Mouse (Mus musculus): ENCODE measurements around the gene Mical3. TPM values are rescaled to one million over a fixed set of nuclear protein-coding genes. Genes with fewer than 3 reads are reported as not detected.

Mical3 gene
- polyA plus RNA-seq (2014; fragmentation: Nextera tagmentation; extraction: Ambion mirVana): 11.1 and 13.3 TPM in 2 replicates

GRCm38 (mm10) chr6:121130773-121131172 lies at the start of gene Mical3:
Gene Mical3, minus strand, starts transcription at chr6:121130999.
- DNase-seq (ENCODE audit: low spot score): peak; percentile 71
- no peaks in the 10 kb centered on the region for H3K9me3 ChIP-seq (replicated peaks; ENCODE audit: control insufficient read depth, low read length)
- peak; percentile 57; the same call in 1 of the 2 replicates for ATAC-seq (replicated peaks; ENCODE audit: insufficient number of reproducible peaks, low FRiP score, low TSS enrichment, low read depth)
- peaks cover 3% of the 10 kb centered on the region; the same call in 1 of the 2 replicates for H3K4me1 ChIP-seq (ENCODE audit: control insufficient read depth, insufficient read depth, low read length)
- H3K9ac ChIP-seq (replicated peaks; ENCODE audit: low read length): peak within 1 kb of the TSS; percentile 54
- H3K4me3 ChIP-seq (ENCODE audit: low read depth, low read length): peak within 1 kb of the TSS; percentile 34
- under 1% methylated on average over 17 of the region's 17 CpGs for WGBS
- no peaks in the 10 kb centered on the region for H3K36me3 ChIP-seq (replicated peaks; ENCODE audit: control insufficient read depth, insufficient read depth, low read depth, low read length)
- H3K27me3 ChIP-seq (ENCODE audit: control insufficient read depth, insufficient read depth, low read length): peaks cover 5% of the 10 kb centered on the region; the same call in 1 of the 2 replicates
- H3K4me2 ChIP-seq (ENCODE audit: low read depth, low read length): peak within 1 kb of the TSS; percentile 56
- H3K27ac ChIP-seq (replicated peaks; ENCODE audit: low read depth, low read length): no peak within 1 kb of the TSS

DNA sequence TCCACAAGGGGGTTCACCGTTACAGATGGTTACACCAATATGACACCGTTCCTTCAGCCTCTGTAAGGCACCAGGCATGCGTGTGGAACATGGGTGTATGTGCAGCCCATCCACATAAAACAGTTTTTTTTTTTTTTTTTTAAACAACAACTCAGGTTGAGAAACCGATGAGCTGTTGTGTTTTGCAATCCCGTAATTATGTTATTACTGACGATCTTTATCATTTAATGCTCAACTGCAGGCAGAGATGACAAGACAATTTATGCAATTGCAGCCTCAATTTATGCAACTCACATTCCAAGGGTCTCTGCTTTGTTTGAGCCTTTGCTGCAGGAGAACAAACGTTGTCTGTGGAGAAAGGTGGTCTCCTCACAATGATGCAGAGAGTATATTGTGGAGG lies 49.0 kb upstream of the Mical3 start:
- no peak overlapping the region for H3K27ac ChIP-seq (replicated peaks; ENCODE audit: low read depth, low read length)
- no peak overlapping the region for H3K4me2 ChIP-seq (ENCODE audit: low read depth, low read length)
- no peak for DNase-seq (ENCODE audit: low spot score)
- H3K27me3 ChIP-seq (ENCODE audit: control insufficient read depth, insufficient read depth, low read length): no peaks in the 10 kb centered on the region
- 72% methylated on average over 7 of the region's 7 CpGs for WGBS
- no peak overlapping the region for H3K9ac ChIP-seq (replicated peaks; ENCODE audit: low read length)
- peaks cover 3% of the 10 kb centered on the region; the same call in 1 of the 2 replicates for H3K4me1 ChIP-seq (ENCODE audit: control insufficient read depth, insufficient read depth, low read length)
- no peak for ATAC-seq (replicated peaks; ENCODE audit: insufficient number of reproducible peaks, low FRiP score, low TSS enrichment, low read depth)
- no peak overlapping the region for H3K4me3 ChIP-seq (ENCODE audit: low read depth, low read length)
- no peaks in the 10 kb centered on the region for H3K9me3 ChIP-seq (replicated peaks; ENCODE audit: control insufficient read depth, low read length)
- no peaks in the 10 kb centered on the region for H3K36me3 ChIP-seq (replicated peaks; ENCODE audit: control insufficient read depth, insufficient read depth, low read depth, low read length)

DNA sequence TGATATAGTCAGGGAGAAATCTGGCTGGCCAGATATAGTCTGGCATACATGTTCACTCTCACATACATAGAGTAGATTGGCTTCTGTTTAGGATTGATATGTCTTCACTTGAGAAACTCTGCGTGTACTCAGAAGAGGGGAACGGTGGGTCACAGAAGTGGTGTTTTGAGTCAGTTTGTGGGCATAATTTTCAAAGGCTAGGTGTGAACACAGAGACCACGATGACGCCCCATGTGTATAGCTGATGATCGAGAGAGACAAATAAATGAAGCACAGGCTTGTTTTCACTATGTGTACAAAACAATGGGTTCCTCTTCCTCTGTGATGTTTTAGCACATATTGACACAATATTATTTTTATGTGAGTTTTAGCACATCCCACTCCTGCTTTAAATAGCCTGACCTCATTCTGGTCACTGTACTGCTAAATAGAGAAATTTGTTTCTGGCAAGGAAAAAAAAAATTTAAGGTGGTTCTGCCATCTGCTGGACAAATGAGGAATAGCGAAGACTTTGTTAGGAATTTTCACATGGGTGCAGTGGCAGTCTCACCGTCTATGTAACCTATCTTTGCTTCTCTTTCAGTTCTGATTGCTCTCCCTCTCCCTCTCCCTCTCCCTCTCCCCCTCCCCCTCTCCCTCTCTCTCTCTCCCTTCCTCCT lies 48.0 kb upstream of the Mical3 start:
- 60% methylated on average over 7 of the region's 7 CpGs for WGBS
- H3K27ac ChIP-seq (replicated peaks; ENCODE audit: low read depth, low read length): no peak overlapping the region
- H3K4me1 ChIP-seq (ENCODE audit: control insufficient read depth, insufficient read depth, low read length): peaks cover 3% of the 10 kb centered on the region; the same call in 1 of the 2 replicates
- DNase-seq (ENCODE audit: low spot score) (peak; percentile 87), ATAC-seq (replicated peaks; ENCODE audit: insufficient number of reproducible peaks, low FRiP score, low TSS enrichment, low read depth) (no peak)
- H3K9ac ChIP-seq (replicated peaks; ENCODE audit: low read length): no peak overlapping the region
- H3K4me2 ChIP-seq (ENCODE audit: low read depth, low read length): no peak overlapping the region
- no peaks in the 10 kb centered on the region for H3K36me3 ChIP-seq (replicated peaks; ENCODE audit: control insufficient read depth, insufficient read depth, low read depth, low read length)
- no peaks in the 10 kb centered on the region for H3K27me3 ChIP-seq (ENCODE audit: control insufficient read depth, insufficient read depth, low read length)
- no peaks in the 10 kb centered on the region for H3K9me3 ChIP-seq (replicated peaks; ENCODE audit: control insufficient read depth, low read length)
- H3K4me3 ChIP-seq (ENCODE audit: low read depth, low read length): no peak overlapping the region

- 83% methylated on average over 7 of the region's 7 CpGs for WGBS
- H3K36me3 ChIP-seq (replicated peaks; ENCODE audit: control insufficient read depth, insufficient read depth, low read depth, low read length): no peaks in the 10 kb centered on the region
- no peak for ATAC-seq (replicated peaks; ENCODE audit: insufficient number of reproducible peaks, low FRiP score, low TSS enrichment, low read depth)
Measured at GRCm38 (mm10) chr6:121177118-121177708, 46.4 kb upstream of the Mical3 start.

GRCm38 (mm10) chr6:121176731-121177098 lies 45.9 kb upstream of the Mical3 start:
- no peak for ATAC-seq (replicated peaks; ENCODE audit: insufficient number of reproducible peaks, low FRiP score, low TSS enrichment, low read depth)
- H3K27ac ChIP-seq (replicated peaks; ENCODE audit: low read depth, low read length): no peak overlapping the region
- 85% methylated on average over 4 of the region's 4 CpGs for WGBS

More at GRCm38 (mm10) chr6:121177118-121177708, 46.4 kb upstream of the Mical3 start:
- Histone ChIP-seq H3K9me3 (replicated peaks; ENCODE audit: control insufficient read depth, low read length) (no peaks in the 10 kb centered on the region), H3K27me3 (ENCODE audit: control insufficient read depth, insufficient read depth, low read length) (no peaks in the 10 kb centered on the region), H3K4me2 (ENCODE audit: low read depth, low read length) (no peak overlapping the region), H3K4me1 (ENCODE audit: control insufficient read depth, insufficient read depth, low read length) (peaks cover 3% of the 10 kb centered on the region; the same call in 1 of the 2 replicates), H3K4me3 (ENCODE audit: low read depth, low read length) (no peak overlapping the region), H3K27ac (replicated peaks; ENCODE audit: low read depth, low read length) (no peak overlapping the region), H3K9ac (replicated peaks; ENCODE audit: low read length) (no peak overlapping the region)
- DNase-seq (ENCODE audit: low spot score): no peak

GRCm38 (mm10) chr6:121176011-121176730 lies 45.4 kb upstream of the Mical3 start:
- no peak overlapping the region for H3K27ac ChIP-seq (replicated peaks; ENCODE audit: low read depth, low read length)
- no peaks in the 10 kb centered on the region for H3K27me3 ChIP-seq (ENCODE audit: control insufficient read depth, insufficient read depth, low read length)
- ATAC-seq (replicated peaks; ENCODE audit: insufficient number of reproducible peaks, low FRiP score, low TSS enrichment, low read depth) (0 out of 2 replicates have a peak, but pooled peaks have one; percentile 32), DNase-seq (ENCODE audit: low spot score) (peak; percentile 46)
- no peaks in the 10 kb centered on the region for H3K9me3 ChIP-seq (replicated peaks; ENCODE audit: control insufficient read depth, low read length)
- WGBS: 46% methylated on average over 14 of the region's 14 CpGs
- peaks cover 3% of the 10 kb centered on the region; the same call in 1 of the 2 replicates for H3K4me1 ChIP-seq (ENCODE audit: control insufficient read depth, insufficient read depth, low read length)
- H3K9ac ChIP-seq (replicated peaks; ENCODE audit: low read length): no peak overlapping the region
- no peak overlapping the region for H3K4me2 ChIP-seq (ENCODE audit: low read depth, low read length)
- no peak overlapping the region for H3K4me3 ChIP-seq (ENCODE audit: low read depth, low read length)
- H3K36me3 ChIP-seq (replicated peaks; ENCODE audit: control insufficient read depth, insufficient read depth, low read depth, low read length): no peaks in the 10 kb centered on the region

More at GRCm38 (mm10) chr6:121176731-121177098, 45.9 kb upstream of the Mical3 start:
- Histone ChIP-seq H3K27me3 (ENCODE audit: control insufficient read depth, insufficient read depth, low read length) (no peaks in the 10 kb centered on the region), H3K4me3 (ENCODE audit: low read depth, low read length) (no peak overlapping the region), H3K4me1 (ENCODE audit: control insufficient read depth, insufficient read depth, low read length) (peaks cover 3% of the 10 kb centered on the region; the same call in 1 of the 2 replicates), H3K4me2 (ENCODE audit: low read depth, low read length) (no peak overlapping the region), H3K36me3 (replicated peaks; ENCODE audit: control insufficient read depth, insufficient read depth, low read depth, low read length) (no peaks in the 10 kb centered on the region), H3K9ac (replicated peaks; ENCODE audit: low read length) (no peak overlapping the region), H3K9me3 (replicated peaks; ENCODE audit: control insufficient read depth, low read length) (no peaks in the 10 kb centered on the region)
- DNase-seq (ENCODE audit: low spot score): no peak

GRCm38 (mm10) chr6:121174761-121175160 lies 44.0 kb upstream of the Mical3 start:
- 93% methylated on average over 6 of the region's 6 CpGs for WGBS
- Histone ChIP-seq H3K27me3 (ENCODE audit: control insufficient read depth, insufficient read depth, low read length) (no peaks in the 10 kb centered on the region), H3K9ac (replicated peaks; ENCODE audit: low read length) (no peak overlapping the region), H3K4me1 (ENCODE audit: control insufficient read depth, insufficient read depth, low read length) (peaks cover 3% of the 10 kb centered on the region; the same call in 1 of the 2 replicates), H3K4me3 (ENCODE audit: low read depth, low read length) (no peak overlapping the region), H3K36me3 (replicated peaks; ENCODE audit: control insufficient read depth, insufficient read depth, low read depth, low read length) (no peaks in the 10 kb centered on the region), H3K9me3 (replicated peaks; ENCODE audit: control insufficient read depth, low read length) (no peaks in the 10 kb centered on the region), H3K4me2 (ENCODE audit: low read depth, low read length) (no peak overlapping the region), H3K27ac (replicated peaks; ENCODE audit: low read depth, low read length) (no peak overlapping the region)
- DNase-seq (ENCODE audit: low spot score): no peak
- no peak for ATAC-seq (replicated peaks; ENCODE audit: insufficient number of reproducible peaks, low FRiP score, low TSS enrichment, low read depth)
